Mouse (Mus musculus) kidney, postnatal 4 days (tissue): ENCODE measurements around the gene Efs.
"Not testable (repeated sequence)": the region's sequence is repeated elsewhere in the genome, so short reads cannot be mapped to it uniquely, and the experiment has no call there.

Experiments used
- DNase-seq, 2 experiments: peaks; one replicate each; pipeline ENCODE4 v3.0.0; 2021; ENCODE audit warnings: mixed read lengths in 2 of 2

The Efs gene

GRCm38 (mm10) chr14:54947008-54947407 lies 21.1 kb upstream of the Efs start:
- DNase-seq, result not testable (repeated sequence)

- DNase-seq, result no peak
Measured at GRCm38 (mm10) chr14:54945975-54946704, 20.2 kb upstream of the Efs start.

- DNase-seq, result no peak
Measured at GRCm38 (mm10) chr14:54944939-54945338, 19.0 kb upstream of the Efs start.

GRCm38 (mm10) chr14:54943971-54944370 lies 18.0 kb upstream of the Efs start:
- no peak for DNase-seq

GRCm38 (mm10) chr14:54942479-54942878 lies 16.6 kb upstream of the Efs start:
- no peak for DNase-seq

- DNase-seq, result no peak
Measured at GRCm38 (mm10) chr14:54941024-54941978, 15.4 kb upstream of the Efs start.

GRCm38 (mm10) chr14:54940176-54940530 lies 14.2 kb upstream of the Efs start:
- DNase-seq, result no peak

GRCm38 (mm10) chr14:54939434-54940175 lies 13.7 kb upstream of the Efs start:
- peak; percentile 76 to 84 for DNase-seq

GRCm38 (mm10) chr14:54938431-54939219 lies 12.7 kb upstream of the Efs start:
- no peak for DNase-seq

- DNase-seq, result no peak
Measured at GRCm38 (mm10) chr14:54937361-54938182, 11.6 kb upstream of the Efs start.

- peak in 1 of 2 experiments; percentile 33 for DNase-seq
Measured at GRCm38 (mm10) chr14:54936831-54937160, 10.9 kb upstream of the Efs start.

GRCm38 (mm10) chr14:54935904-54936830 lies 10.2 kb upstream of the Efs start, which contains the start of gene Cmtm5:
Cmtm5 (plus strand) TSS chr14:54936261.
- peak; percentile 24 to 50 for DNase-seq

- peak in 1 of 2 experiments; percentile 24 for DNase-seq
Measured at GRCm38 (mm10) chr14:54932645-54933150, 6.8 kb upstream of the Efs start, which contains the start of gene Il25. Il25 (plus strand) TSS chr14:54932695.

- no peak for DNase-seq
Measured at GRCm38 (mm10) chr14:54930431-54930830, 4.5 kb upstream of the Efs start.

- no peak for DNase-seq
Measured at GRCm38 (mm10) chr14:54929801-54930200, 3.9 kb upstream of the Efs start.

- DNase-seq, result no peak
Measured at GRCm38 (mm10) chr14:54927296-54927695, 1.4 kb upstream of the Efs start.

GRCm38 (mm10) chr14:54926401-54927158 lies 654 bp upstream of the Efs start:
- peak; percentile 86 to 91 for DNase-seq

- DNase-seq, result peak; percentile 61 to 71
Measured at GRCm38 (mm10) chr14:54924641-54925348, 1.1 kb downstream of the Efs start.
